Mouse (Mus musculus) CH12.LX (cell line): ENCODE measurements around the gene Dnajc16.

ENCODE experiments used
- CHD2 ChIP-seq: IDR thresholded peaks from 2 replicates; pipeline ENCODE4 v1.6.1; 2011; ENCODE audit warnings: low read length, improper control_type of control experiment
- CTCF ChIP-seq, 2 experiments: IDR thresholded peaks in 1 of 2; conservative IDR thresholded peaks in 1 of 2; 2 replicates each; pipeline ENCODE4 v1.5.1; 2011 to 2012; ENCODE audit warnings: low read depth in 2 of 2, low read length in 2 of 2, improper control_type of control experiment in 1 of 2, inconsistent platforms in 1 of 2, mild to moderate bottlenecking in 1 of 2, moderate library complexity in 1 of 2
- NRF1 ChIP-seq: IDR thresholded peaks from 2 replicates; pipeline ENCODE4 v1.6.1; 2014; ENCODE audit warnings: low read depth, mild to moderate bottlenecking, inconsistent platforms, low read length, improper control_type of control experiment, moderate library complexity

GRCm38 (mm10) chr4:141787046-141787445 lies 3.7 kb downstream of the Dnajc16 start:
- TF ChIP-seq NRF1 (no peak), CHD2 (no peak), CTCF (conservative IDR thresholded peaks at IDR 0.05 in 1 of 2, IDR thresholded peaks at IDR 0.05 in 1 of 2; ENCODE audit: low read depth in 2 of 2, low read length in 2 of 2) (no peak)
